Mouse (Mus musculus): Measurements from ENCODE around the gene G6pc3. TPM values are rescaled to one million over a fixed set of nuclear protein-coding genes. Genes with fewer than 3 reads are reported as not detected.
A peak's percentile ranks its signal among the peaks of the same experiment; 100 is the strongest.

G6pc3 gene
- polyA plus RNA-seq, 1 experiment, result 56.5 TPM

- Histone ChIP-seq H3K36me3 (ENCODE audit: control insufficient read depth, insufficient read depth, low read length) (no peaks in the 10 kb centered on the region), H3K27me3 (ENCODE audit: control insufficient read depth, insufficient read depth, low read length) (no peaks in the 10 kb centered on the region), H3K4me1 (replicated peaks; ENCODE audit: control insufficient read depth, insufficient read depth, low read length) (peaks cover 65% of the 10 kb centered on the region), H3K27ac (ENCODE audit: control insufficient read depth, insufficient read depth, low read length) (no peak overlapping the region), H3K4me3 (ENCODE audit: control insufficient read depth, insufficient read depth, low read length) (no peak overlapping the region)
- 53% methylated on average over 4 of the region's 4 CpGs for WGBS
- TF ChIP-seq POLR2A (IDR thresholded peaks at IDR 0.05; ENCODE audit: control insufficient read depth, extremely low read depth, insufficient read depth, low read length, poor library complexity), result no peak
- TF ChIP-seq CTCF (IDR thresholded peaks at IDR 0.05; ENCODE audit: borderline replicate concordance, control insufficient read depth, extremely low read depth, insufficient read depth, low read length, poor library complexity), result no peak
- no peak for DNase-seq
These were observed 30.6 kb downstream of the G6pc3 start for GRCm38 (mm10) chr11:102219994-102220346.

- Histone ChIP-seq H3K4me3 (ENCODE audit: control insufficient read depth, insufficient read depth, low read length) (no peak overlapping the region), H3K27me3 (ENCODE audit: control insufficient read depth, insufficient read depth, low read length) (no peaks in the 10 kb centered on the region), H3K27ac (ENCODE audit: control insufficient read depth, insufficient read depth, low read length) (no peak overlapping the region), H3K4me1 (replicated peaks; ENCODE audit: control insufficient read depth, insufficient read depth, low read length) (peaks cover 63% of the 10 kb centered on the region), H3K36me3 (ENCODE audit: control insufficient read depth, insufficient read depth, low read length) (no peaks in the 10 kb centered on the region)
- DNase-seq, result no peak
- TF ChIP-seq POLR2A (IDR thresholded peaks at IDR 0.05; ENCODE audit: control insufficient read depth, extremely low read depth, insufficient read depth, low read length, poor library complexity), result no peak
- TF ChIP-seq CTCF (IDR thresholded peaks at IDR 0.05; ENCODE audit: borderline replicate concordance, control insufficient read depth, extremely low read depth, insufficient read depth, low read length, poor library complexity), result no peak
- WGBS, result 73% methylated on average over 6 of the region's 6 CpGs
These were observed 31.0 kb downstream of the G6pc3 start for GRCm38 (mm10) chr11:102220451-102220850.

GRCm38 (mm10) chr11:102221243-102221953 lies 32.0 kb downstream of the G6pc3 start:
- Histone ChIP-seq H3K36me3 (ENCODE audit: control insufficient read depth, insufficient read depth, low read length) (no peaks in the 10 kb centered on the region), H3K4me3 (ENCODE audit: control insufficient read depth, insufficient read depth, low read length) (no peak overlapping the region), H3K4me1 (replicated peaks; ENCODE audit: control insufficient read depth, insufficient read depth, low read length) (peaks cover 54% of the 10 kb centered on the region), H3K27me3 (ENCODE audit: control insufficient read depth, insufficient read depth, low read length) (no peaks in the 10 kb centered on the region), H3K27ac (ENCODE audit: control insufficient read depth, insufficient read depth, low read length) (no peak overlapping the region)
- TF ChIP-seq POLR2A (IDR thresholded peaks at IDR 0.05; ENCODE audit: control insufficient read depth, extremely low read depth, insufficient read depth, low read length, poor library complexity) (no peak), CTCF (IDR thresholded peaks at IDR 0.05; ENCODE audit: borderline replicate concordance, control insufficient read depth, extremely low read depth, insufficient read depth, low read length, poor library complexity) (no peak; the same call in 1 of the 2 replicates)
- 80% methylated on average over 8 of the region's 8 CpGs for WGBS
- no peak for DNase-seq

- WGBS, result 59% methylated on average over 8 of the region's 8 CpGs
- Histone ChIP-seq H3K4me1 (replicated peaks; ENCODE audit: control insufficient read depth, insufficient read depth, low read length) (peaks cover 52% of the 10 kb centered on the region), H3K27me3 (ENCODE audit: control insufficient read depth, insufficient read depth, low read length) (no peaks in the 10 kb centered on the region), H3K27ac (ENCODE audit: control insufficient read depth, insufficient read depth, low read length) (no peak overlapping the region), H3K36me3 (ENCODE audit: control insufficient read depth, insufficient read depth, low read length) (no peaks in the 10 kb centered on the region), H3K4me3 (ENCODE audit: control insufficient read depth, insufficient read depth, low read length) (no peak overlapping the region)
- no peak for DNase-seq
- no peak for TF ChIP-seq POLR2A (IDR thresholded peaks at IDR 0.05; ENCODE audit: control insufficient read depth, extremely low read depth, insufficient read depth, low read length, poor library complexity)
- no peak for TF ChIP-seq CTCF (IDR thresholded peaks at IDR 0.05; ENCODE audit: borderline replicate concordance, control insufficient read depth, extremely low read depth, insufficient read depth, low read length, poor library complexity)
These were observed 32.5 kb downstream of the G6pc3 start for GRCm38 (mm10) chr11:102221954-102222351.

- H3K27me3 ChIP-seq (ENCODE audit: control insufficient read depth, insufficient read depth, low read length), result no peaks in the 10 kb centered on the region
- no peak overlapping the region for H3K4me3 ChIP-seq (ENCODE audit: control insufficient read depth, insufficient read depth, low read length)
- 37% methylated on average over 6 of the region's 6 CpGs for WGBS
- TF ChIP-seq POLR2A (IDR thresholded peaks at IDR 0.05; ENCODE audit: control insufficient read depth, extremely low read depth, insufficient read depth, low read length, poor library complexity) (no peak), CTCF (IDR thresholded peaks at IDR 0.05; ENCODE audit: borderline replicate concordance, control insufficient read depth, extremely low read depth, insufficient read depth, low read length, poor library complexity) (peak; percentile 68; the same call in 1 of the 2 replicates)
- peaks cover 40% of the 10 kb centered on the region for H3K4me1 ChIP-seq (replicated peaks; ENCODE audit: control insufficient read depth, insufficient read depth, low read length)
- no peak overlapping the region for H3K27ac ChIP-seq (ENCODE audit: control insufficient read depth, insufficient read depth, low read length)
- peak; percentile 89 for DNase-seq
- H3K36me3 ChIP-seq (ENCODE audit: control insufficient read depth, insufficient read depth, low read length), result no peaks in the 10 kb centered on the region
These were observed 33.7 kb downstream of the G6pc3 start for GRCm38 (mm10) chr11:102223166-102223565.

GRCm38 (mm10) chr11:102224686-102225085 lies 35.3 kb downstream of the G6pc3 start:
- Histone ChIP-seq H3K4me1 (replicated peaks; ENCODE audit: control insufficient read depth, insufficient read depth, low read length) (peaks cover 40% of the 10 kb centered on the region), H3K4me3 (ENCODE audit: control insufficient read depth, insufficient read depth, low read length) (no peak overlapping the region), H3K27me3 (ENCODE audit: control insufficient read depth, insufficient read depth, low read length) (no peaks in the 10 kb centered on the region; the same call in 1 of the 2 replicates), H3K36me3 (ENCODE audit: control insufficient read depth, insufficient read depth, low read length) (no peaks in the 10 kb centered on the region), H3K27ac (ENCODE audit: control insufficient read depth, insufficient read depth, low read length) (no peak overlapping the region)
- WGBS, result 84% methylated on average over 22 of the region's 22 CpGs
- no peak for DNase-seq
- no peak for TF ChIP-seq CTCF (IDR thresholded peaks at IDR 0.05; ENCODE audit: borderline replicate concordance, control insufficient read depth, extremely low read depth, insufficient read depth, low read length, poor library complexity)
- no peak for TF ChIP-seq POLR2A (IDR thresholded peaks at IDR 0.05; ENCODE audit: control insufficient read depth, extremely low read depth, insufficient read depth, low read length, poor library complexity)
